Mouse (Mus musculus) erythroblast, embryonic 14.5 days (primary cell): Measurements from ENCODE around the gene Erp27.

ENCODE experiments used
- GATA1 ChIP-seq: IDR thresholded peaks from 2 replicates; pipeline ENCODE4 v1.6.1; 2012; ENCODE audit warnings: low read length, inconsistent platforms, mixed read lengths
- TAL1 ChIP-seq: IDR thresholded peaks from 3 replicates; pipeline ENCODE4 v1.6.1; 2012; ENCODE audit warnings: low read length, inconsistent platforms, mixed read lengths

GRCm38 (mm10) chr6:136940188-136940960, 18.4 kb upstream of the Erp27 start:
- TF ChIP-seq GATA1 (no peak), TAL1 (no peak)
